Comparison of ENCODE assay signal across 16 mouse cellular contexts in genomic region chr17:7527681-7528080, GRCm38 (mm10).
DNase-seq lines count a peak whose midpoint lies in the region; ATAC-seq and TF ChIP-seq lines count a peak whose summit lies in the region.
"Had no signal": no experiment of that assay in that cellular context is flagged by ENCODE, and none has a peak within 500 bp of the region (broad histone marks: within the 10 kb centered on the region; RNA-seq: fewer than 3 reads in every experiment).

No protein-coding gene starts in this region.

- intact Hi-C loops in gastrocnemius, postnatal 14 days (cut with DNase I; ENCODE audit: low total_unique reads): no loop called here

- H3K27me3 ChIP-seq in kidney, embryonic 14.5 days (ENCODE audit: control insufficient read depth, insufficient read depth, low read length): no peaks in the 10 kb centered on the region
- H3K27me3 ChIP-seq in Patski: no peaks in the 10 kb centered on the region
- H3K27me3 ChIP-seq: hindbrain, embryonic 15.5 days; liver, embryonic 12.5 days; midbrain, embryonic 12.5 days; neural tube, embryonic 15.5 days had no signal

- no peaks in the 10 kb centered on the region for H3K9me3 ChIP-seq in kidney, embryonic 14.5 days (ENCODE audit: control insufficient read depth, low read length)
- H3K9me3 ChIP-seq: hindbrain, embryonic 15.5 days; liver, embryonic 12.5 days; midbrain, embryonic 12.5 days; neural tube, embryonic 15.5 days had no signal

- H3K9ac ChIP-seq in kidney, embryonic 14.5 days (ENCODE audit: low read depth, low read length): no peak overlapping the region
- H3K9ac ChIP-seq: hindbrain, embryonic 15.5 days; liver, embryonic 12.5 days; midbrain, embryonic 12.5 days; neural tube, embryonic 15.5 days had no signal

- WGBS in kidney, embryonic 14.5 days: 73% methylated on average over 3 of the region's 3 CpGs

- peak; percentile 51 for DNase-seq in gastrocnemius, postnatal 14 days
- DNase-seq in gastrocnemius, adult 18-20 months (ENCODE audit: low spot score): no peak
- peak; percentile 75 for DNase-seq in kidney, postnatal 10 days
- peak; percentile 37 to 40 for DNase-seq in lung, postnatal 4 days
- no peak for DNase-seq in lung, postnatal 36 days
- no peak for DNase-seq in Patski (ENCODE audit: low read depth, low spot score)
- no peak for DNase-seq in cerebellum, adult 11 months
- DNase-seq: B cell, adult 2 months; kidney, adult 11 months had no signal

- no peaks in the 10 kb centered on the region for H3K4me1 ChIP-seq in kidney, embryonic 14.5 days (ENCODE audit: control insufficient read depth, insufficient read depth, low read length)
- H3K4me1 ChIP-seq: hindbrain, embryonic 15.5 days; liver, embryonic 12.5 days; midbrain, embryonic 12.5 days; neural tube, embryonic 15.5 days had no signal

- peak; percentile 39 for TF ChIP-seq CTCF in Patski (IDR thresholded peaks at IDR 0.05)

- POLR2A ChIA-PET in Patski (lab: Charles Lee): no interaction called here

- in situ Hi-C loops in Patski (cut with MboI; ENCODE audit: low pct_unique_long_range_greater_than_20kb): no loop called here

- no peak overlapping the region for H3K4me2 ChIP-seq in kidney, embryonic 14.5 days (replicated peaks; ENCODE audit: low read depth, low read length)
- H3K4me2 ChIP-seq: hindbrain, embryonic 15.5 days; liver, embryonic 12.5 days; midbrain, embryonic 12.5 days; neural tube, embryonic 15.5 days had no signal

- H3K36me3 ChIP-seq in kidney, embryonic 14.5 days (ENCODE audit: control insufficient read depth, insufficient read depth, low read length): no peaks in the 10 kb centered on the region
- H3K36me3 ChIP-seq: hindbrain, embryonic 15.5 days; liver, embryonic 12.5 days; midbrain, embryonic 12.5 days; neural tube, embryonic 15.5 days had no signal

- ATAC-seq in kidney, embryonic 14.5 days (ENCODE audit: low FRiP score, low TSS enrichment): no peak
- ATAC-seq in Patski: no peak
- ATAC-seq: liver, embryonic 12.5 days had no signal

- H3K4me3 ChIP-seq in kidney, embryonic 14.5 days (ENCODE audit: low read length): no peak overlapping the region
- H3K4me3 ChIP-seq: hindbrain, embryonic 15.5 days; liver, embryonic 12.5 days; midbrain, embryonic 12.5 days; myocyte; neural tube, embryonic 15.5 days had no signal

- CTCF ChIA-PET in Patski (lab: Charles Lee): no interaction called here

- no peak overlapping the region for H3K27ac ChIP-seq in kidney, embryonic 14.5 days (ENCODE audit: low read depth, low read length)
- H3K27ac ChIP-seq: hindbrain, embryonic 15.5 days; liver, embryonic 12.5 days; macrophage; midbrain, embryonic 12.5 days; neural tube, embryonic 15.5 days had no signal

Comparison
In these comparisons a context has a peak if more than half of its experiments do, and no peak if none do; other contexts are left out.
1. DNase-seq: peak in gastrocnemius, postnatal 14 days (single experiment), kidney, postnatal 10 days (single experiment) and lung, postnatal 4 days (2 of 2); none in gastrocnemius, adult 18-20 months (single experiment), lung, postnatal 36 days (single experiment), Patski (single experiment) and cerebellum, adult 11 months (single experiment).